Mouse (Mus musculus) lung, embryonic 14.5 days (tissue): ENCODE data around the gene Afp. TPM values are rescaled to one million over a fixed set of nuclear protein-coding genes. Genes with fewer than 3 reads are reported as not detected.

ENCODE experiments used
- ATAC-seq: fragments of 200-750 bp; cut with Nextera tagmentation; 2 replicates; pipeline ENCODE4 v1.8.0; 2017; ENCODE audit warnings: mild to moderate bottlenecking, moderate TSS enrichment, moderate library complexity; ENCODE audit not compliant: insufficient read depth
- DNase-seq: peaks from one replicate; pipeline ENCODE4 v3.0.0-alpha.2; 2015
- H3K27ac ChIP-seq: fragments of 300-500 bp; sonication (generic); 2 replicates; pipeline ENCODE4 v1.5.1; 2014; ENCODE audit warnings: low read depth, mild to moderate bottlenecking, moderate library complexity
- H3K27me3 ChIP-seq: fragments of 300-500 bp; sonication (generic); 2 replicates; pipeline ENCODE4 v1.6.1; 2014; ENCODE audit warnings: low read length, control low read depth; ENCODE audit not compliant: insufficient read depth
- H3K36me3 ChIP-seq: fragments of 300-500 bp; sonication (generic); 2 replicates; pipeline ENCODE4 v1.6.1; 2014; ENCODE audit warnings: control low read depth; ENCODE audit not compliant: insufficient read depth
- H3K4me1 ChIP-seq: fragments of 300-500 bp; sonication (generic); 2 replicates; pipeline ENCODE4 v1.6.1; 2014; ENCODE audit warnings: antibody characterized with exemption, control low read depth; ENCODE audit not compliant: insufficient read depth
- H3K4me2 ChIP-seq: fragments of 300-500 bp; sonication (generic); 2 replicates; pipeline ENCODE4 v1.6.1; 2014; ENCODE audit warnings: mild to moderate bottlenecking
- H3K4me3 ChIP-seq: fragments of 300-500 bp; sonication (generic); 2 replicates; pipeline ENCODE4 v1.5.1; 2014; ENCODE audit warnings: low read depth, low read length
- H3K9ac ChIP-seq: fragments of 300-500 bp; sonication (generic); 2 replicates; pipeline ENCODE4 v1.6.1; 2014
- H3K9me3 ChIP-seq: fragments of 300-500 bp; sonication (generic); 2 replicates; pipeline ENCODE4 v1.6.1; 2016; ENCODE audit warnings: low read depth, low read length, control low read depth
- CTCF ChIP-seq: IDR thresholded peaks from 2 replicates; pipeline ENCODE4 v1.5.1; 2016; ENCODE audit warnings: antibody characterized with exemption, low read depth
- WGBS: fragments of 180-500 bp; shearing (Covaris S2); extraction: QIAGEN DNeasy Blood & Tissue Kit; methylation state at CpG from one replicate; pipeline ENCODE4 v1.1.7; 2014; 5-methylcytosine and 5-hydroxymethylcytosine counted together
- polyA plus RNA-seq: library from polyadenylated mRNA; unstranded; fragments of >200 nt; fragmentation: Nextera tagmentation; extraction: Ambion mirVana; gene quantifications from 2 replicates; pipeline ENCODE4 v1.2.1, GENCODE M21; 2014

Afp gene
- polyA plus RNA-seq, 1 experiment from 2014 or later: 4.5 TPM

GRCm38 (mm10) chr5:90506507-90506906, 16.0 kb downstream of the Afp start:
- no peak overlapping the region for H3K9ac ChIP-seq
- no peaks in the 10 kb centered on the region for H3K36me3 ChIP-seq
- H3K27me3 ChIP-seq: no peaks in the 10 kb centered on the region
- DNase-seq (peak; percentile 16), ATAC-seq (no peak)
- no peaks in the 10 kb centered on the region for H3K4me1 ChIP-seq
- H3K4me3 ChIP-seq: no peak overlapping the region
- no peak overlapping the region for H3K4me2 ChIP-seq
- TF ChIP-seq CTCF: no peak
- H3K27ac ChIP-seq: no peak overlapping the region
- WGBS: 52% methylated on average over 2 of the region's 2 CpGs
- no peaks in the 10 kb centered on the region for H3K9me3 ChIP-seq

- H3K9me3 ChIP-seq: no peaks in the 10 kb centered on the region
- no peaks in the 10 kb centered on the region for H3K4me1 ChIP-seq
- no peaks in the 10 kb centered on the region for H3K27me3 ChIP-seq
- no peak overlapping the region for H3K9ac ChIP-seq
- no peak for TF ChIP-seq CTCF
- no peak for DNase-seq
- 59% methylated on average over 13 of the region's 13 CpGs for WGBS
- no peak overlapping the region for H3K4me2 ChIP-seq
- no peak for ATAC-seq
- H3K27ac ChIP-seq: no peak overlapping the region
- H3K4me3 ChIP-seq: no peak overlapping the region
- H3K36me3 ChIP-seq: no peaks in the 10 kb centered on the region
Measured at GRCm38 (mm10) chr5:90507411-90507949, 16.9 kb downstream of the Afp start.

- WGBS: 90% methylated on average over 5 of the region's 5 CpGs
Measured at GRCm38 (mm10) chr5:90509828-90510592, 19.5 kb downstream of the Afp start.

GRCm38 (mm10) chr5:90512288-90512955, 21.9 kb downstream of the Afp start:
- 77% methylated on average over 6 of the region's 6 CpGs for WGBS
- Histone ChIP-seq H3K27me3 (no peaks in the 10 kb centered on the region), H3K4me2 (no peak overlapping the region), H3K4me1 (no peaks in the 10 kb centered on the region), H3K9me3 (no peaks in the 10 kb centered on the region), H3K9ac (no peak overlapping the region), H3K36me3 (no peaks in the 10 kb centered on the region), H3K27ac (no peak overlapping the region), H3K4me3 (no peak overlapping the region)
- ATAC-seq: no peak
- DNase-seq: no peak
- no peak for TF ChIP-seq CTCF

More at GRCm38 (mm10) chr5:90509828-90510592, 19.5 kb downstream of the Afp start:
- ATAC-seq: no peak
- Histone ChIP-seq H3K36me3 (no peaks in the 10 kb centered on the region), H3K4me2 (no peak overlapping the region), H3K9me3 (no peaks in the 10 kb centered on the region), H3K27me3 (no peaks in the 10 kb centered on the region), H3K4me1 (no peaks in the 10 kb centered on the region), H3K4me3 (no peak overlapping the region), H3K27ac (no peak overlapping the region), H3K9ac (no peak overlapping the region)
- no peak for DNase-seq
- TF ChIP-seq CTCF: no peak

- Histone ChIP-seq H3K27ac (no peak overlapping the region), H3K4me2 (no peak overlapping the region), H3K9me3 (no peaks in the 10 kb centered on the region), H3K36me3 (no peaks in the 10 kb centered on the region), H3K4me3 (no peak overlapping the region), H3K4me1 (no peaks in the 10 kb centered on the region), H3K27me3 (no peaks in the 10 kb centered on the region), H3K9ac (no peak overlapping the region)
- 81% methylated on average over 6 of the region's 6 CpGs for WGBS
- DNase-seq (no peak), ATAC-seq (no peak)
- no peak for TF ChIP-seq CTCF
Measured at GRCm38 (mm10) chr5:90515561-90515960, 25.0 kb downstream of the Afp start.

GRCm38 (mm10) chr5:90518356-90519100, 28.0 kb downstream of the Afp start, which contains the start of gene Afm:
Gene Afm (plus strand): TSS chr5:90518932.
- H3K27me3 ChIP-seq: no peaks in the 10 kb centered on the region
- H3K4me2 ChIP-seq: no peak within 1 kb of the TSS
- no peaks in the 10 kb centered on the region for H3K4me1 ChIP-seq
- H3K9ac ChIP-seq: no peak within 1 kb of the TSS
- H3K36me3 ChIP-seq: no peaks in the 10 kb centered on the region
- no peak within 1 kb of the TSS for H3K4me3 ChIP-seq
- 67% methylated on average over 6 of the region's 6 CpGs for WGBS
- H3K9me3 ChIP-seq: no peaks in the 10 kb centered on the region
- TF ChIP-seq CTCF: no peak
- no peak for ATAC-seq
- DNase-seq: peak; percentile 5
- no peak within 1 kb of the TSS for H3K27ac ChIP-seq

GRCm38 (mm10) chr5:90551191-90551590, 60.7 kb downstream of the Afp start:
- H3K27me3 ChIP-seq: no peaks in the 10 kb centered on the region
- no peak overlapping the region for H3K27ac ChIP-seq
- TF ChIP-seq CTCF: no peak
- whole genome bisulfite sequencing: 79% methylated on average over 8 of the region's 8 CpGs
- H3K4me3 ChIP-seq: no peak overlapping the region
- H3K36me3 ChIP-seq: no peaks in the 10 kb centered on the region
- ATAC-seq (no peak), DNase-seq (no peak)
- no peaks in the 10 kb centered on the region for H3K9me3 ChIP-seq
- H3K9ac ChIP-seq: no peak overlapping the region
- no peak overlapping the region for H3K4me2 ChIP-seq
- H3K4me1 ChIP-seq: no peaks in the 10 kb centered on the region
